Mouse (Mus musculus): ENCODE results near the gene Rnf216. TPM values are rescaled to one million over a fixed set of nuclear protein-coding genes. Genes with fewer than 3 reads are reported as not detected.
"Not testable (repeated sequence)": the region's sequence is repeated elsewhere in the genome, so short reads cannot be mapped to it uniquely, and the experiment has no call there.

Gene Rnf216
- total and polyA plus RNA-seq, 2 experiments from 2014 or later = 29.3 to 41.0 TPM

DNA sequence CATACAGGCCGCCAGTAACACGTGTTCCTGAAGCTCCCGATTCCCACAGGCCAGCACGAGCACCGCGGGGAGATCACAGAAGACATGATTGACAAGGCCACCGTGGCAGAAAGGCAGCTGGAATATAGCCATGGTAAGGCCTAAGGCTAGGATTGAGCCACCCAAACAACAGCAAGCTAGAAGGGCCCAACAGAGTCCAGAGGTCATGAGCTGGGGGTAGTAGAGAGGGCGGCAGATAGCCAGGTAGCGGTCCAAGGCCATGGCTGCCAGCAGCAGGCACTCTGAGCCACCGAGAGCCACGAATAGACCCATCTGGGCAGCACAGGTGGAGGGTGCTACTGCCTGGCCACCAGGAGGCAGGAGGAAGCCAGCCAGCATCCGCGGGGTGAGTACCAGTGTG lies 24.8 kb upstream of the Rnf216 start:
- no peaks in the 10 kb centered on the region for H3K36me3 ChIP-seq (ENCODE audit: insufficient read depth)
- ATAC-seq (no peak), DNase-seq (no peak)
- no peak overlapping the region for H3K4me2 ChIP-seq (ENCODE audit: low read depth)
- H3K27me3 ChIP-seq (ENCODE audit: insufficient read depth, low read length) = no peaks in the 10 kb centered on the region
- H3K27ac ChIP-seq (ENCODE audit: low read depth, low read length) = no peak overlapping the region
- TF ChIP-seq CTCF (IDR thresholded peaks at IDR 0.05; ENCODE audit: low read depth) = no peak
- H3K4me1 ChIP-seq (ENCODE audit: insufficient read depth) = no peaks in the 10 kb centered on the region
- WGBS = 85% methylated on average over 13 of the region's 13 CpGs
- H3K9me3 ChIP-seq (ENCODE audit: low read length) = no peaks in the 10 kb centered on the region
- no peak overlapping the region for H3K9ac ChIP-seq
- no peak overlapping the region for H3K4me3 ChIP-seq (ENCODE audit: low read depth, low read length)

DNA sequence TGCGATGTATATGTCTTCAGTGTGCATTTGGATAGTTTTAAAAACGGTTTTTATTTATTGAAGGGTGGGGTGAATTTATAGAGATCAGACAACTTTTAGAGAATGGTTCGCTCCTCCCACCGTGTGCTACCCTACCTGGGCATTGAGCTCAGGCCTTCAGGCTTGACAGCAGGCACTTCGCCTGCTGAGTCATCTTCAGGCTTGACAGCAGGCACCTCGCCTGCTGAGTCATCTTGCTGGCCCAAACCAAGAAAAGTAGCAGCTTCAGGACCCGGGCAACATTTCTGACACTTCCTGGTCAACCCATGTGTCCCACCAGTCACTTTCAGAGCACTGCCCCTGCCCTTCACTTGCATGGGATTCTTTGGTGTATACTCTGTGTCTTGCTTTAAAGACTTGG lies 22.2 kb upstream of the Rnf216 start:
- TF ChIP-seq CTCF (IDR thresholded peaks at IDR 0.05; ENCODE audit: low read depth) = no peak
- WGBS = 94% methylated on average over 7 of the region's 7 CpGs
- ATAC-seq = no peak

DNA sequence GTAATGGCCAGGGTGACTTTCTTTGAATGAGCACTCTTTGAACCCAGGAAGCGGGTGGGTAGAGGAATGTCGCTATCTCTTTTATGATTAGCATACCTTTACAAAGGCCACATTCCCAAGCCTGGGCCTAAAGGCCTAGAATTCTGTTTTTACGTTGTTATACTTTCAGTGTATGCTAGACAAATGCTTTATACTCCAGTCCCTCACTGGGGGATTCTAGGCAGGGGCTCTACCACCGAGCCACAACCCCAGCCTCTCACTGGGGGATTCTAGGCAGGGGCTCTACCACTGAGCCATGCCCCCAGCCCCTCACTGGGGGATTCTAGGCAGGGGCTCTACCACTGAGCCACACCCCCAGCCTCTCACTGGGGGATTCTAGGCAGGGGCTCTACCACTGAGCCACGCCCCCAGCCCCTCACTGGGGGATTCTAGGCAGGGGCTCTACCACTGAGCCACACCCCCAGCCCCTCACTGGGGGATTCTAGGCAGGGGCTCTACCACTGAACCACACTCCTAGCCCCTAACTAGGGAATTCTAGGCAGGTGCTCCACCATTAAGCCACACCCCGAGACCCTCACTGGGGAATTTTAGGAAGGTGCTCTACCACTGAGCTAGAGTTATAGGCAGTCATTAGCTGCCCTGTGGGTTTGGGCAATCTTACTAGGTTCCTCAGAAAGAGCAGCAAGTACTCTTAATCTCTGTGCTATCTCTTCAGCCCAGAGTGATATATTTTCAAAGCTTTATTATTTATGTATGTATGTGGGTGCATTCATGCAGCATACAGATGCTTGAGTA lies 21.6 kb upstream of the Rnf216 start:
- ATAC-seq; H3K4me2 ChIP-seq (ENCODE audit: low read depth); DNase-seq; H3K27ac ChIP-seq (ENCODE audit: low read depth, low read length); H3K9me3 ChIP-seq (ENCODE audit: low read length); H3K4me3 ChIP-seq (ENCODE audit: low read depth, low read length); H3K9ac ChIP-seq; H3K36me3 ChIP-seq (ENCODE audit: insufficient read depth); H3K27me3 ChIP-seq (ENCODE audit: insufficient read depth, low read length); H3K4me1 ChIP-seq (ENCODE audit: insufficient read depth): not testable (repeated sequence)
- WGBS = 84% methylated on average over 3 of the region's 6 CpGs

More for the DNA sequence above, 22.2 kb upstream of the Rnf216 start:
- Histone ChIP-seq H3K4me3 (ENCODE audit: low read depth, low read length) (no peak overlapping the region), H3K4me2 (ENCODE audit: low read depth) (no peak overlapping the region), H3K36me3 (ENCODE audit: insufficient read depth) (no peaks in the 10 kb centered on the region), H3K4me1 (ENCODE audit: insufficient read depth) (no peaks in the 10 kb centered on the region), H3K9ac (no peak overlapping the region), H3K27me3 (ENCODE audit: insufficient read depth, low read length) (no peaks in the 10 kb centered on the region), H3K9me3 (ENCODE audit: low read length) (no peaks in the 10 kb centered on the region), H3K27ac (ENCODE audit: low read depth, low read length) (no peak overlapping the region)
- no peak for DNase-seq

DNA sequence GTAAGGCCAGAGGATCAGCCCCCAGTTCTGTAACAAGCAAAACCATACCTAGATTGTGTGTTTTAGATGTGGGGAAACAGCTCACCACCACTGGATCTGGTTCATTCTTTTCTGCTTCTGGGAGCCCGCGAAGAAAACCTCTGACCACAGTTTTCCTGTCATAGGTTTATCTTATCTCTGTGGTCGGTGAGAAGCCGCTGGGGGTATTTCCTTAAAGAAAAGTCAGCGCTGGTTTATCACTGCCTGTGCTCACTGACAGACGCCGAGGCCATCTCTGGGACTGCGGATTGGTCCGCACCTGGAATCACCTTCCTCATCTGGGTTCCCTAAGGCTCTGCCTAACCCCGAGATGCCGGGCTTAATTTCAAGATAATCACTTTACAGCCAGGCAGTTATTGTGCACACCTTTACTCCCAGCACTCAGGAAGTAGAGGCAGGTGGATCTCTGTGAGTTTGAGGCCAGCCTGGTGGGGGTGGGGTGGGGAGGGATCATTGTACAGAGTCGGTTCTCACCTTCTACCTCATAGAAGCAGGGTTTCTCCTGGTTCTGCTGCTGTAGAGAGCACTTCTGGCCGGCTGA lies 20.2 kb upstream of the Rnf216 start:
- ATAC-seq = no peak

DNA sequence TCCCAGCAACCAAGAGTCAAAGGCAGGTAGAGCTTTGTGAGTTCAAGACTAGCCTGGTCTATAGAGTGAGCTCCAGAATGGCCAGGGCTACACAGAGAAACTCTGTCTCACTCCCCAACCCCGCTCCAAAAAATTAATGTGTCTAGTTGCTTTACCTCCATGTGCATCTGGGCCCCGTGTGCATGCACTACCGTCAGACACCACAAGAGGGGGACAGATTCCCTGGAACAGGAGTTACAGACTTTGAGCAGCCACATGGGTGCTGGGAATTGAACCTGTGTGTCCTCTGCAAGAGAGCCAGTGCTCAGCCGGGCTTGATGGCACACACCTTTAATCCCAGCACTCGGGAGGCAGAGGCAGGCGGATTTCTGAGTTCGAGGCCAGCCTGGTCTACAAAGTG lies 17.5 kb upstream of the Rnf216 start:
- Histone ChIP-seq H3K9me3 (ENCODE audit: low read length) (0 out of 2 replicates have a peak, but pooled peaks cover 3% of the 10 kb centered on the region), H3K27ac (ENCODE audit: low read depth, low read length) (no peak overlapping the region), H3K4me1 (ENCODE audit: insufficient read depth) (peaks cover 2% of the 10 kb centered on the region; the same call in 1 of the 2 replicates), H3K27me3 (ENCODE audit: insufficient read depth, low read length) (no peaks in the 10 kb centered on the region), H3K4me2 (ENCODE audit: low read depth) (no peak overlapping the region), H3K36me3 (ENCODE audit: insufficient read depth) (no peaks in the 10 kb centered on the region), H3K9ac (no peak overlapping the region), H3K4me3 (ENCODE audit: low read depth, low read length) (no peak overlapping the region)
- TF ChIP-seq CTCF (IDR thresholded peaks at IDR 0.05; ENCODE audit: low read depth) = peak; percentile 30; the same call in 1 of the 2 replicates
- no peak for DNase-seq
- no peak for ATAC-seq
- WGBS = 92% methylated on average over 7 of the region's 7 CpGs

More for the DNA sequence above, 20.2 kb upstream of the Rnf216 start:
- DNase-seq = no peak
- no peaks in the 10 kb centered on the region for H3K27me3 ChIP-seq (ENCODE audit: insufficient read depth, low read length)
- WGBS = 86% methylated on average over 13 of the region's 13 CpGs
- H3K9ac ChIP-seq = no peak overlapping the region
- TF ChIP-seq CTCF (IDR thresholded peaks at IDR 0.05; ENCODE audit: low read depth) = no peak
- H3K27ac ChIP-seq (ENCODE audit: low read depth, low read length) = no peak overlapping the region
- H3K9me3 ChIP-seq (ENCODE audit: low read length) = 0 out of 2 replicates have a peak, but pooled peaks cover 3% of the 10 kb centered on the region
- H3K4me2 ChIP-seq (ENCODE audit: low read depth) = no peak overlapping the region
- no peaks in the 10 kb centered on the region for H3K4me1 ChIP-seq (ENCODE audit: insufficient read depth)
- no peaks in the 10 kb centered on the region for H3K36me3 ChIP-seq (ENCODE audit: insufficient read depth)
- H3K4me3 ChIP-seq (ENCODE audit: low read depth, low read length) = no peak overlapping the region

DNA sequence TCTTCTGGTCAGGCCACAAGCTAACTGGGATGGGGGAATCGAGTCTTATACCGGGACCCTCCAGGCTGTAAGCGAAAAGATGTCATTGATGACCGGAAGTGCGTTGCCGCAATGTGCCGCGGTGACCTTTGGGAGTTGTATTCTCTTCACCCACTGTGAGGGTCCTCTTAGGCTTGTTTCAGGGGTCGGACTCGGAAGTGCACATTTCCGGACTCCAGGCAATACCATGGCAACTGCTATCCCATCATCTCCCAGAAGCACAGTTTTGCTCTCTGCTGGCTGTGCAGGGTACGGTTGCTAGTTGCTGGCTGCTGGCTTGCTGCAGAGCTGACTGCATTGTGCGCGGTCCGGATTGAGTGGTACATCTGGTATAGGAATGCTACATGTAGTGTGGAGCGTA lies 16.3 kb upstream of the Rnf216 start:
- Histone ChIP-seq H3K27me3 (ENCODE audit: insufficient read depth, low read length) (no peaks in the 10 kb centered on the region), H3K4me1 (ENCODE audit: insufficient read depth) (peaks cover 8% of the 10 kb centered on the region; the same call in 1 of the 2 replicates), H3K4me2 (ENCODE audit: low read depth) (no peak overlapping the region), H3K27ac (ENCODE audit: low read depth, low read length) (no peak overlapping the region), H3K9ac (no peak overlapping the region), H3K9me3 (ENCODE audit: low read length) (0 out of 2 replicates have a peak, but pooled peaks cover 3% of the 10 kb centered on the region), H3K4me3 (ENCODE audit: low read depth, low read length) (no peak overlapping the region), H3K36me3 (ENCODE audit: insufficient read depth) (no peaks in the 10 kb centered on the region)
- ATAC-seq (no peak), DNase-seq (no peak)
- 90% methylated on average over 16 of the region's 16 CpGs for WGBS
- no peak for TF ChIP-seq CTCF (IDR thresholded peaks at IDR 0.05; ENCODE audit: low read depth)

DNA sequence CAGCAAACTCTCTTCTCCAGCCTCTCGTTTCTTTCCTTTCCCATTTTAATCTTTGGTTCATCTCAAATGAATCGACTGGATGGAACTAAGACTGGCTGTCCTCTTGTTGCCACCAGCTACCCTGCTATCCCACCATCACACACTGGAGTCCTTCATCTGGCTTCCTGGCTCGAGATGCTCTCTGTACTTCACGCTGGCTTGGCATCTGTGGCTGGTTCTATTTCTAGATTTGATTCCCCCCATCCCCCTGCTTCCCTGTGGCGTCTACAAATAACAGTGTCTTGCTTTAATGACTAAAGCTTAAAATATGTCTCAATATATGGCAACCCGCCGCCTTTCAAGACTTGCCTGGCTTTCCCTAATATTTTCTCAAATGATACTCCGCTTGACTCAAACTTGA lies 15.0 kb upstream of the Rnf216 start:
- Histone ChIP-seq H3K4me1 (ENCODE audit: insufficient read depth) (peaks cover 8% of the 10 kb centered on the region; the same call in 1 of the 2 replicates), H3K4me2 (ENCODE audit: low read depth) (no peak overlapping the region), H3K4me3 (ENCODE audit: low read depth, low read length) (no peak overlapping the region), H3K9me3 (ENCODE audit: low read length) (0 out of 2 replicates have a peak, but pooled peaks cover 3% of the 10 kb centered on the region), H3K27me3 (ENCODE audit: insufficient read depth, low read length) (no peaks in the 10 kb centered on the region), H3K36me3 (ENCODE audit: insufficient read depth) (no peaks in the 10 kb centered on the region), H3K27ac (ENCODE audit: low read depth, low read length) (no peak overlapping the region), H3K9ac (no peak overlapping the region)
- DNase-seq (no peak), ATAC-seq (no peak)
- no peak for TF ChIP-seq CTCF (IDR thresholded peaks at IDR 0.05; ENCODE audit: low read depth)
- WGBS = 73% methylated on average over 8 of the region's 8 CpGs
